Comparison of ENCODE assay signal across 26 mouse cellular contexts in the genomic region with DNA sequence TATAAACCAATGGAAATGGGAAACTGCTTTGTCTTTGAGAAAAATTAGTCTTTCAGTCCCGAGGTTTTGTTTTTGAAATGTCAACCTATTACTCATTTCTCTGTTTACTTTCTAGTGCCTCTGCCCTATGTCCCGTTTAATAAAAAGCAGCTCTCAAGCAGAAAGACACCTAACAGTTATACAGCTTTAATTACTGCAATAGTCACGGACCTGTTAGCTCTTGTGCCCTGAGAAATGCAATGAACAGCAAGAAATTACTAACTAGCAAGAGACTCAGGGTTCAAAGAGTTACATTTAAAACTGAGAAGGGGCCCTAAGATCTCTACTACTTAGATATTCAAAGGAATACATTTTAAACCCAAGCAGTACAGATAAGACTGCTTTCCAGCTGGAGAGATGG. TPM values are rescaled to one million over a fixed set of nuclear protein-coding genes. Genes with fewer than 3 reads are reported as not detected.
"Had no signal": no experiment of that assay in that cellular context is flagged by ENCODE, and none has a peak within 500 bp of the region (broad histone marks: within the 10 kb centered on the region; RNA-seq: fewer than 3 reads in every experiment).

No protein-coding gene starts in this region.

- H3K4me3 ChIP-seq: lung, embryonic 15.5 days; megakaryocyte, embryonic 14.5 days; midbrain, embryonic 10.5 days; midbrain, embryonic 12.5 days; myocyte; neural tube, embryonic 13.5 days; neural tube, embryonic 15.5 days; stomach, embryonic 15.5 days had no signal

- ATAC-seq: lung, postnatal 0 days; midbrain, embryonic 16.5 days had no signal

- H3K9me3 ChIP-seq: lung, embryonic 15.5 days; megakaryocyte, embryonic 14.5 days; midbrain, embryonic 10.5 days; midbrain, embryonic 12.5 days; neural tube, embryonic 13.5 days; neural tube, embryonic 15.5 days; stomach, embryonic 15.5 days had no signal

- H3K4me2 ChIP-seq: lung, embryonic 15.5 days; midbrain, embryonic 12.5 days; neural tube, embryonic 13.5 days; neural tube, embryonic 15.5 days; stomach, embryonic 15.5 days had no signal

- H3K4me1 ChIP-seq: lung, embryonic 15.5 days; midbrain, embryonic 10.5 days; midbrain, embryonic 12.5 days; neural tube, embryonic 13.5 days; neural tube, embryonic 15.5 days; stomach, embryonic 15.5 days had no signal

- DNase-seq: lung, adult 2 months; lung, postnatal 14 days; lung, postnatal 36 days; midbrain, embryonic 14.5 days; retina, postnatal 1 day; right cerebral cortex, adult 18-20 months; right cerebral cortex, postnatal 25 days; thymus, adult 2 months; thymus, postnatal 25 days; thymus, postnatal 4 days had no signal

- H3K9ac ChIP-seq: lung, embryonic 15.5 days; midbrain, embryonic 12.5 days; neural tube, embryonic 13.5 days; neural tube, embryonic 15.5 days; stomach, embryonic 15.5 days had no signal

- H3K27me3 ChIP-seq: lung, embryonic 15.5 days; megakaryocyte, embryonic 14.5 days; midbrain, embryonic 12.5 days; neural tube, embryonic 13.5 days; neural tube, embryonic 15.5 days; stomach, embryonic 15.5 days had no signal

- H3K27ac ChIP-seq: lung, embryonic 15.5 days; macrophage; midbrain, embryonic 10.5 days; midbrain, embryonic 12.5 days; neural tube, embryonic 13.5 days; neural tube, embryonic 15.5 days; stomach, embryonic 15.5 days; stomach, postnatal 0 days had no signal

RNA-seq across cellular contexts. Expression of gene Clrn2, which starts 11.8 kb away (rescaled TPM):
- polyA plus RNA-seq: lung, adult 2 months; lung, embryonic 15.5 days; lung, postnatal 0 days; macrophage; midbrain, embryonic 10.5 days; midbrain, embryonic 14.5 days; myocyte; neural tube, embryonic 11.5 days; neural tube, embryonic 15.5 days; spleen, adult 2 months; stomach, embryonic 15.5 days; stomach, postnatal 0 days; testis, adult 2 months; thymus, adult 2 months; urinary bladder, adult 2 months had no signal
